Mouse (Mus musculus) testis, adult 2 months (tissue): ENCODE data around the gene Itpkb. TPM values are rescaled to one million over a fixed set of nuclear protein-coding genes. Genes with fewer than 3 reads are reported as not detected.

Experiments used
- H3K27ac ChIP-seq: fragments of 200-500 bp; 2 replicates; pipeline ENCODE4 v1.5.1; 2012; ENCODE audit warnings: low read depth, low read length; ENCODE audit not compliant: control insufficient read depth, insufficient read depth
- H3K27me3 ChIP-seq: fragments of 200-500 bp; 2 replicates; pipeline ENCODE4 v1.6.1; 2012; ENCODE audit warnings: mild to moderate bottlenecking, low read length, moderate library complexity; ENCODE audit not compliant: control insufficient read depth, insufficient read depth
- H3K36me3 ChIP-seq: fragments of 200-500 bp; 2 replicates; pipeline ENCODE4 v1.6.1; 2012; ENCODE audit warnings: mild to moderate bottlenecking, low read length; ENCODE audit not compliant: control insufficient read depth, insufficient read depth
- H3K4me1 ChIP-seq: fragments of 200-500 bp; 2 replicates; pipeline ENCODE4 v1.6.1; 2012; ENCODE audit warnings: low read length; ENCODE audit not compliant: control insufficient read depth, insufficient read depth
- H3K4me3 ChIP-seq: fragments of 200-500 bp; 2 replicates; pipeline ENCODE4 v1.5.1; 2012; ENCODE audit warnings: low read depth, mild to moderate bottlenecking, low read length, moderate library complexity, mixed read lengths; ENCODE audit not compliant: control insufficient read depth
- CTCF ChIP-seq: fragments of 200-500 bp; IDR thresholded peaks from 2 replicates; pipeline ENCODE4 v1.5.1; 2012; ENCODE audit warnings: low read depth, mild to moderate bottlenecking, inconsistent platforms, low read length, moderate library complexity; ENCODE audit not compliant: control insufficient read depth, insufficient read depth, insufficient replicate concordance
- POLR2A ChIP-seq: fragments of 200-500 bp; IDR thresholded peaks from 2 replicates; pipeline ENCODE4 v1.6.1; 2012; ENCODE audit warnings: low read depth, mild to moderate bottlenecking, inconsistent platforms, low read length, moderate library complexity; ENCODE audit not compliant: control insufficient read depth
- polyA plus RNA-seq: library from polyadenylated mRNA; depleted of rRNA; stranded (reverse); fragments of >200 nt; gene quantifications from 2 replicates; pipeline ENCODE4 v1.2.3, GENCODE M21; 2012

Gene Itpkb
- polyA plus RNA-seq, 1 experiment: 9.9 TPM

- H3K27me3 ChIP-seq: no peaks in the 10 kb centered on the region
- peaks cover 6% of the 10 kb centered on the region for H3K4me1 ChIP-seq
- no peaks in the 10 kb centered on the region for H3K36me3 ChIP-seq
- no peak overlapping the region for H3K27ac ChIP-seq
- TF ChIP-seq CTCF (no peak), POLR2A (no peak)
- no peak overlapping the region for H3K4me3 ChIP-seq
Observed at GRCm38 (mm10) chr1:180357893-180358331, 27.6 kb downstream of the Itpkb start.

GRCm38 (mm10) chr1:180358466-180358865, 28.2 kb downstream of the Itpkb start:
- Histone ChIP-seq H3K27ac (no peak overlapping the region), H3K4me3 (no peak overlapping the region), H3K36me3 (no peaks in the 10 kb centered on the region), H3K27me3 (no peaks in the 10 kb centered on the region), H3K4me1 (peaks cover 8% of the 10 kb centered on the region)
- TF ChIP-seq POLR2A: no peak
- TF ChIP-seq CTCF: no peak

GRCm38 (mm10) chr1:180359311-180359710, 29.0 kb downstream of the Itpkb start:
- Histone ChIP-seq H3K4me1 (peaks cover 8% of the 10 kb centered on the region), H3K4me3 (no peak overlapping the region), H3K27me3 (no peaks in the 10 kb centered on the region), H3K36me3 (no peaks in the 10 kb centered on the region), H3K27ac (no peak overlapping the region)
- TF ChIP-seq POLR2A: no peak
- TF ChIP-seq CTCF: no peak

- peaks cover 19% of the 10 kb centered on the region for H3K4me1 ChIP-seq
- H3K27me3 ChIP-seq: no peaks in the 10 kb centered on the region
- H3K27ac ChIP-seq: no peak overlapping the region
- TF ChIP-seq CTCF (no peak), POLR2A (no peak)
- H3K36me3 ChIP-seq: no peaks in the 10 kb centered on the region
- no peak overlapping the region for H3K4me3 ChIP-seq
Observed at GRCm38 (mm10) chr1:180362176-180362575, 31.9 kb downstream of the Itpkb start.

GRCm38 (mm10) chr1:180362844-180363243, 32.6 kb downstream of the Itpkb start:
- H3K27me3 ChIP-seq: no peaks in the 10 kb centered on the region
- H3K36me3 ChIP-seq: no peaks in the 10 kb centered on the region
- no peak overlapping the region; the same call in 1 of the 2 replicates for H3K27ac ChIP-seq
- TF ChIP-seq CTCF (no peak), POLR2A (no peak)
- no peak overlapping the region for H3K4me3 ChIP-seq
- peaks cover 17% of the 10 kb centered on the region for H3K4me1 ChIP-seq

- Histone ChIP-seq H3K27ac (peak overlapping the region; percentile 24), H3K27me3 (no peaks in the 10 kb centered on the region), H3K4me1 (peaks cover 17% of the 10 kb centered on the region), H3K36me3 (no peaks in the 10 kb centered on the region), H3K4me3 (no peak overlapping the region)
- no peak for TF ChIP-seq CTCF
- no peak for TF ChIP-seq POLR2A
Observed at GRCm38 (mm10) chr1:180363317-180363716, 33.0 kb downstream of the Itpkb start.

- Histone ChIP-seq H3K4me1 (peaks cover 17% of the 10 kb centered on the region), H3K27ac (peak overlapping the region; percentile 5; the same call in 1 of the 2 replicates)
- no peak for TF ChIP-seq POLR2A
- no peak for TF ChIP-seq CTCF
Observed at GRCm38 (mm10) chr1:180364005-180364404, 33.7 kb downstream of the Itpkb start.

GRCm38 (mm10) chr1:180364720-180365119, 34.4 kb downstream of the Itpkb start:
- H3K4me3 ChIP-seq: peak overlapping the region; percentile 82
- no peak overlapping the region for H3K27ac ChIP-seq
- TF ChIP-seq CTCF (no peak), POLR2A (no peak)
- H3K4me1 ChIP-seq: peaks cover 17% of the 10 kb centered on the region
- no peaks in the 10 kb centered on the region for H3K27me3 ChIP-seq
- no peaks in the 10 kb centered on the region for H3K36me3 ChIP-seq

More at GRCm38 (mm10) chr1:180364005-180364404, 33.7 kb downstream of the Itpkb start:
- no peak overlapping the region for H3K4me3 ChIP-seq
- no peaks in the 10 kb centered on the region for H3K36me3 ChIP-seq
- no peaks in the 10 kb centered on the region for H3K27me3 ChIP-seq
